Mouse (Mus musculus) heart, embryonic 10.5 days (tissue): Measurements from ENCODE around the gene Cfap99. TPM values are rescaled to one million over a fixed set of nuclear protein-coding genes. Genes with fewer than 3 reads are reported as not detected.
A peak's percentile ranks its signal among the peaks of the same experiment; 100 is the strongest.

Experiments used
- DNase-seq: peaks from one replicate; pipeline ENCODE4 v3.0.0-alpha.2; 2017; ENCODE audit warnings: low spot score
- H3K27ac ChIP-seq: fragments of 300-500 bp; sonication (generic); 2 replicates; pipeline ENCODE4 v1.5.1; 2016; ENCODE audit warnings: mild to moderate bottlenecking
- H3K27me3 ChIP-seq: fragments of 300-500 bp; sonication (generic); 2 replicates; pipeline ENCODE4 v1.6.1; 2016; ENCODE audit warnings: mild to moderate bottlenecking; ENCODE audit not compliant: poor library complexity, insufficient read depth, severe bottlenecking
- H3K36me3 ChIP-seq: fragments of 300-500 bp; sonication (generic); 2 replicates; pipeline ENCODE4 v1.6.1; 2016; ENCODE audit warnings: mild to moderate bottlenecking, moderate library complexity
- H3K4me1 ChIP-seq: fragments of 300-500 bp; sonication (generic); 2 replicates; pipeline ENCODE4 v1.6.1; 2016; ENCODE audit warnings: mild to moderate bottlenecking
- H3K4me3 ChIP-seq: fragments of 300-500 bp; sonication (generic); 2 replicates; pipeline ENCODE4 v1.5.1; 2016; ENCODE audit warnings: mild to moderate bottlenecking, moderate library complexity
- H3K9me3 ChIP-seq: fragments of 300-500 bp; sonication (generic); 2 replicates; pipeline ENCODE4 v1.6.1; 2016; ENCODE audit warnings: mild to moderate bottlenecking, moderate library complexity
- WGBS: fragments of 180-500 bp; shearing (Covaris S2); methylation state at CpG from one replicate; pipeline ENCODE4 v1.1.7; 2016; 5-methylcytosine and 5-hydroxymethylcytosine counted together
- polyA plus RNA-seq: library from polyadenylated mRNA; unstranded; fragments of >200 nt; fragmentation: Nextera tagmentation; extraction: Ambion mirVana; gene quantifications from 2 replicates; pipeline ENCODE4 v1.2.1, GENCODE M21; 2016

Cfap99 gene
- polyA plus RNA-seq, 1 experiment from 2014 or later: not detected

DNA sequence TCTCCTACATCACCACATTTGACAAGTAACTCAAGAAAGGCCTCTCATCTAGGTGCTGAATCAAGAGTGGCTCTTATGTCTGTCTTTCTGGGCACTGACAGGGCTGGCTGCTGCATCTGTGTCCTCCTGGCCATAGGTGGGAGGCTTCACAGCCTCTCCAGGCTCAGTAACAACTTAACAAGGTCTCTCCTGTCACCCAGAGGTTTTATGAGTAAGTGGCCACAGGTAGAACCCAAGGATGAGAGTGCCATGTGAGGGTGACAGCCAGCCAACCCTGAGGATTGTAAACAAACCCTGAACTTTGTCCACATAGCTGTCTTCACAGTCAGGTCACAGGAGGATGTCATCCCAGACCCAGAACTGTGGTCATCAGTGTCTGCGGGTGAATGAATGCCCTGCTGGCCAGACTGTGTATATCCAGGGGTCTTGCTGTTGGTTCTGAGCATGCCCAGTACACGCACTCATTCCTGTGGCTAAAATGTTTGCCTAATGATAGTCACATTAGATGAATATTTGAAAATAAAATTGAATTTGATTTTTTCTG lies 31.2 kb downstream of the Cfap99 start:
- no peak overlapping the region for H3K27ac ChIP-seq
- no peaks in the 10 kb centered on the region for H3K9me3 ChIP-seq
- no peaks in the 10 kb centered on the region for H3K4me1 ChIP-seq
- DNase-seq: no peak
- no peaks in the 10 kb centered on the region for H3K36me3 ChIP-seq
- H3K27me3 ChIP-seq: no peaks in the 10 kb centered on the region
- WGBS: 61% methylated on average over 2 of the region's 2 CpGs
- no peak overlapping the region for H3K4me3 ChIP-seq

- H3K4me3 ChIP-seq: no peak overlapping the region
- no peak for DNase-seq
- 84% methylated on average over 4 of the region's 4 CpGs for WGBS
- H3K27ac ChIP-seq: no peak overlapping the region
- H3K36me3 ChIP-seq: no peaks in the 10 kb centered on the region
- no peaks in the 10 kb centered on the region for H3K9me3 ChIP-seq
- H3K27me3 ChIP-seq: no peaks in the 10 kb centered on the region
- H3K4me1 ChIP-seq: peaks cover 3% of the 10 kb centered on the region
Measured at GRCm38 (mm10) chr5:34321236-34321635, 32.8 kb downstream of the Cfap99 start.

GRCm38 (mm10) chr5:34325286-34325685 lies 36.9 kb downstream of the Cfap99 start:
- H3K36me3 ChIP-seq: no peaks in the 10 kb centered on the region
- H3K27me3 ChIP-seq: no peaks in the 10 kb centered on the region
- peaks cover 14% of the 10 kb centered on the region for H3K4me1 ChIP-seq
- no peak overlapping the region for H3K27ac ChIP-seq
- no peak overlapping the region for H3K4me3 ChIP-seq
- no peak for DNase-seq
- H3K9me3 ChIP-seq: no peaks in the 10 kb centered on the region

- H3K36me3 ChIP-seq: no peaks in the 10 kb centered on the region
- peaks cover 14% of the 10 kb centered on the region for H3K4me1 ChIP-seq
- no peaks in the 10 kb centered on the region for H3K27me3 ChIP-seq
- peak overlapping the region; percentile 89 for H3K27ac ChIP-seq
- H3K9me3 ChIP-seq: no peaks in the 10 kb centered on the region
- DNase-seq: no peak
- H3K4me3 ChIP-seq: peak overlapping the region; percentile 55; the same call in 1 of the 2 replicates
- 24% methylated on average over 4 of the region's 4 CpGs for WGBS
Measured at GRCm38 (mm10) chr5:34326249-34326691, 37.9 kb downstream of the Cfap99 start.

DNA sequence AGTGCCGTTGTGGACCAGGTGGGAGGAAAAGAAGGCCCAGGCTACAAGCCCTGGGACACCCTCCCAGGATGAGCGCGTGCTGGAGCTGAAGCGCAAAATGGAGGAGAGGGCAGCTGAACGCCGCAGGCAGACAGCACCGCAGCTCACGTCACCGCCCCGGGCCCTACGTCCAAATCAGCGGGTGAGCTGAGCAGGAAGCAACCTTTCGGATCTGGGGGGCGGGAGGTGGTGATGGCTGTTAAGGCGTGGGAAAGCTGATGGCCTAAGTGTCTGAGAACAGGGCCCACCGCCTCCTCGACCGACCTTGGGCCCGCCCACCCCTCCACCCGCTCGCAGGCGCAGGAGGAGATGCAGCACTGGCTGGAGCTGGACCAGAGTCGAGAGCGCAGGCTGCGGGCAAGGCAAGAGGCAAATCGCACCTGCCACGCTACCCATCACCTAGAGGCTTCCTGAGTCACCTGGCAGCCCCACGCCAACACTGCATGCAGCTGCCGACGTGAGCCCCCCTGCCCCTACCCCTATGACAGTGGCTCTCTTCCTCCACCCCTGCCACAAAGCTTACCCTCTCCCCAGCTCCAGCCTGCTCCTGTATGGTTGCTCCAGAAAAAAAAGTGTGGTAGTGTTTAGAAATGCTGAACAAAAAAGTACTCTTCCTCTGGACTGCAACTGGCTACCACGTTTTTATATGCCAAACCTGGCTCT lies 38.6 kb downstream of the Cfap99 start:
- Histone ChIP-seq H3K27ac (peak overlapping the region; percentile 89), H3K27me3 (no peaks in the 10 kb centered on the region), H3K36me3 (no peaks in the 10 kb centered on the region), H3K9me3 (no peaks in the 10 kb centered on the region), H3K4me3 (peak overlapping the region; percentile 55), H3K4me1 (peaks cover 14% of the 10 kb centered on the region)
- 9% methylated on average over 31 of the region's 31 CpGs for WGBS
- DNase-seq: peak; percentile 81

DNA sequence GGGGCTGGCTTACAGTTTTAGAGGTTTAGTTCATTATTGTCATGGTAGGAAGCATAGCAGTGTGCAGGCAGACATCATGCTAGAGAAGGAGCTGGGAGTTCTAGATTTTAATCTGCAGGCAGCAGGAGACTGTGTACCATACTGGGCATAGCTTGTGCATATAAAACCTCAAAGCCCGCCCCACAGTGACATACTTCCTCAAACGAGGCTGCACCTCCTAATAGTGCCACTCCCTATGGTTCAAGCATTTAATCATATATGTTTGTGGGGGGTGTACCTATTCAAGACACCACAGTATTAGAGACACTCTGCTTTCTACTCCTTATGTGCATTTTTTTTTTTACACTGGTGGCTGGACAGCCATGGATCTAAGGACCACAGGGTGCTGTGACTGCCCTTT lies 41.7 kb downstream of the Cfap99 start:
- no peaks in the 10 kb centered on the region for H3K9me3 ChIP-seq
- peaks cover 3% of the 10 kb centered on the region; the same call in 1 of the 2 replicates for H3K36me3 ChIP-seq
- peaks cover 15% of the 10 kb centered on the region for H3K4me1 ChIP-seq
- no peak overlapping the region for H3K4me3 ChIP-seq
- DNase-seq: no peak
- 84% methylated on average over 2 of the region's 2 CpGs for WGBS
- H3K27ac ChIP-seq: no peak overlapping the region
- no peaks in the 10 kb centered on the region for H3K27me3 ChIP-seq

GRCm38 (mm10) chr5:34334081-34334480 lies 45.7 kb downstream of the Cfap99 start:
- H3K4me3 ChIP-seq: no peak overlapping the region
- H3K27me3 ChIP-seq: no peaks in the 10 kb centered on the region
- no peaks in the 10 kb centered on the region for H3K9me3 ChIP-seq
- no peak overlapping the region for H3K27ac ChIP-seq
- H3K36me3 ChIP-seq: peaks cover 7% of the 10 kb centered on the region
- WGBS: 78% methylated on average over 1 of the region's 1 CpGs
- peaks cover 11% of the 10 kb centered on the region; the same call in 1 of the 2 replicates for H3K4me1 ChIP-seq
- DNase-seq: no peak

DNA sequence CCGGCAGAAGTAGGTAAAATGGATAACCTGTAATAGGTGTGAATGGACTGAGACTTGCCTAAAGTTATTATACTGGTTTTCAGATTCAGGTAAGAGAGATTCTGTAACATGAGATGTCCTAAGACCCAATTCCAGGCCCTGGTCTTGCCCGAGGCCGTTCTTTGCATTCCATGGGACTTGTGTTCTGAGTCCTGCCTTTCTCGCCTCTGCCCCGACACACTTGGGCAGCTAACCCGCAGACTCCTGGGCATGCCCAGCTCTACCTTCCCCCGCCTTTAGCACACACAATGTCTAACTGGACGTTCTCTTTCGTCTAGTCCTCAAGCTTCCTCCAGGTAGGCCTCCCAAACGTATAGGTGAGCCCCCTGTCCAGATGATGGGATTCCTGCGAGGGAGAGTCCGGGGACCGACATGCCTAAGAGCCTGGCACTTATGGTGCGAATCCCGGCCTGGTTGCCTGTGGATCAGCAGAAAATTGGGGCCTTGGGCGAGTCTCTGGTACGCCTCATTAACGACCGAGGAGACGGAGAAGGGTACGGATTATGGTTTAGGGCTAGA lies 47.2 kb downstream of the Cfap99 start:
- Histone ChIP-seq H3K9me3 (no peaks in the 10 kb centered on the region), H3K27ac (peak overlapping the region; percentile 99), H3K36me3 (peaks cover 7% of the 10 kb centered on the region), H3K4me1 (peaks cover 11% of the 10 kb centered on the region; the same call in 1 of the 2 replicates), H3K4me3 (peak overlapping the region; percentile 96), H3K27me3 (no peaks in the 10 kb centered on the region)
- no peak for DNase-seq
- 2% methylated on average over 21 of the region's 21 CpGs for WGBS

DNA sequence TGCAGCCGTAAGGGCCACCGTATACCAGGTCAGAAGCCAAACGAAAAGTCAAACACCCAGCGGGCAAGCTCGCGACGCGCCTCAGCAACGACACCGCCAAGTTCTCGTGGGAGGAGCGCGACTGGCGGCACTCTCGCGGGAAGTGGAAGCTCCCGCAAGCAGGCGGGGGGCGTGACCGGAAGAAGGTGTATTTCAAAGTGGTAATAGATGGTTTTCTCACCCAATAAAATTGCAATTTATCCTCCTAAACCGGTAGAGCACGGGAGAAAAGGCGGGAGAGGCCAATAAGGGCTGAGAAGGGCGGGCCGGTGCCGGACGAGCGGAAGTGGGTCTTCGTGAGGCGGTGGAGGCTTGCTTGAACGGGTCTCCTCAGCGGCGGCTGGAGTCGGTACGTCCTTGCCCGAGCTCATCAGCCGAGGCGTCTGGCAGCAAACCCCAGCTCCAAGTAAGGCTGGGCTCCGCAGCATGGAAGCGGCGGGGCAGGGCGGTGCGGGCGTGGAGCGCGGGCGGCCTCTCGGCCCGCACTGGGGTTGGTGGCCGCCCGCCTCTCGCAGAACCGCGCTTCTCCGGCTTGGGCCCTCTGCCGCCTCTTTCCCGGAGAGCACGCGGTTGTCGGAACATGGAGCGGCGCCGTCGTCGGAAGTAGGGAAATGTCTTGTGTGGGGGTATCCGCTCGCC lies 47.8 kb downstream of the Cfap99 start, which contains the start of gene Rnf4:
Gene Rnf4 (plus strand): TSS at position 193 of the 678 bp plus-strand sequence.
- Histone ChIP-seq H3K4me3 (peak within 1 kb of the TSS; percentile 96), H3K4me1 (peaks cover 11% of the 10 kb centered on the region; the same call in 1 of the 2 replicates), H3K27ac (peak within 1 kb of the TSS; percentile 99), H3K9me3 (no peaks in the 10 kb centered on the region), H3K36me3 (peaks cover 7% of the 10 kb centered on the region), H3K27me3 (no peaks in the 10 kb centered on the region)
- under 1% methylated on average over 67 of the region's 67 CpGs for WGBS
- peak; percentile 99 for DNase-seq

DNA sequence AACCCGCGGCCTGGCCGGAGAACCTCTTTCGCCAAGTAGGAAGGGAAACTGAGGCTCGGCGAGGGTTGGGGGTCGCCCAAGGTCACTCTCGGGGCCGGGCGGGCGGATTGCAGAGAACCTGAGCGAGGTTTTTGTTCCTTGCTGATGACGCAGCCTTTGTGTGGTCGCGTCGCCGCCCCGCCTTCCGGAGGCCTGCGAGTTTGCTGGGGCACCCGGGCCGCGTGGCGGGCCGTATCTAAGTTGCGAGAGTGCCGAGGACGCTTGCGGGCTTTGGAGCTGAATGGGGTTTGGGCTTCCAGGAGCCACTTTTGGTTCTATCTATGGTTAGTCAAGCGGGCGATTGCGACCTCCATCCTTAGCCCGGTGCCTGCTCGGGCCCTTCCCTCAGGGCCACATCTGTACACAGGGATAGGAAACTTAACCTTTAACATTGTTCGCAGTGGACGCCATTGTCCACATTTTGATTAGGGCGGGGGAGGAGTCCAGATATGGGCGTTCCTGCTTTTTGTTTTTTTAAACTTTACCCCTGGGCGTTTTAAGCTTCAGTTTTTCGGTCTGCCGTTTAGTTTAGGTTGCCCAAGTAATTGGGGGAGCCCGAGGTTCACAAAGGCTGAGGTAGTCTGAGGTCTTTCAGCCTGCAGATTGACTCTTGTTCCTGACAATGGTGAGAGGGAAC lies 48.5 kb downstream of the Cfap99 start:
- WGBS: under 1% methylated on average over 42 of the region's 42 CpGs
- Histone ChIP-seq H3K36me3 (peaks cover 7% of the 10 kb centered on the region), H3K27ac (peak overlapping the region; percentile 99), H3K4me3 (peak overlapping the region; percentile 96), H3K4me1 (peaks cover 11% of the 10 kb centered on the region; the same call in 1 of the 2 replicates), H3K27me3 (no peaks in the 10 kb centered on the region), H3K9me3 (no peaks in the 10 kb centered on the region)
- DNase-seq: peak; percentile 90

- Histone ChIP-seq H3K4me3 (no peak overlapping the region), H3K9me3 (no peaks in the 10 kb centered on the region), H3K27ac (no peak overlapping the region), H3K27me3 (no peaks in the 10 kb centered on the region), H3K36me3 (peaks cover 31% of the 10 kb centered on the region), H3K4me1 (peaks cover 9% of the 10 kb centered on the region; the same call in 1 of the 2 replicates)
- DNase-seq: no peak
- WGBS: 93% methylated on average over 6 of the region's 6 CpGs
Measured at GRCm38 (mm10) chr5:34340246-34340645, 51.8 kb downstream of the Cfap99 start.

GRCm38 (mm10) chr5:34352084-34352631 lies 63.8 kb downstream of the Cfap99 start:
- Histone ChIP-seq H3K9me3 (no peaks in the 10 kb centered on the region), H3K36me3 (peaks cover 96% of the 10 kb centered on the region), H3K27me3 (no peaks in the 10 kb centered on the region), H3K4me1 (no peaks in the 10 kb centered on the region), H3K4me3 (no peak overlapping the region), H3K27ac (no peak overlapping the region)
- no peak for DNase-seq
- 91% methylated on average over 3 of the region's 3 CpGs for WGBS
